Mouse (Mus musculus) left cerebral cortex, postnatal 10 days (tissue): ENCODE results near the gene Sdk1. TPM values are rescaled to one million over a fixed set of nuclear protein-coding genes. Genes with fewer than 3 reads are reported as not detected.

Experiments
- DNase-seq, 2 experiments: peaks; one replicate each; pipeline ENCODE4 v3.0.0; 2021 to 2022; ENCODE audit warnings: low spot score in 2 of 2, mixed read lengths in 1 of 2; ENCODE audit errors: extremely low spot score in 1 of 2
- intact Hi-C: fragments of 180-260 bp; cut with DNase I; formaldehyde crosslinking; loops from one replicate; pipeline ENCODE4 v1.15.1; 2025
- total RNA-seq, 2 experiments: library from RNA; stranded (reverse); gene quantifications; 2 replicates each; pipeline ENCODE4 v1.2.3; 2021

Gene Sdk1
- total RNA-seq, 2 experiments from 2014 or later: 13.0 to 15.3 TPM

DNA sequence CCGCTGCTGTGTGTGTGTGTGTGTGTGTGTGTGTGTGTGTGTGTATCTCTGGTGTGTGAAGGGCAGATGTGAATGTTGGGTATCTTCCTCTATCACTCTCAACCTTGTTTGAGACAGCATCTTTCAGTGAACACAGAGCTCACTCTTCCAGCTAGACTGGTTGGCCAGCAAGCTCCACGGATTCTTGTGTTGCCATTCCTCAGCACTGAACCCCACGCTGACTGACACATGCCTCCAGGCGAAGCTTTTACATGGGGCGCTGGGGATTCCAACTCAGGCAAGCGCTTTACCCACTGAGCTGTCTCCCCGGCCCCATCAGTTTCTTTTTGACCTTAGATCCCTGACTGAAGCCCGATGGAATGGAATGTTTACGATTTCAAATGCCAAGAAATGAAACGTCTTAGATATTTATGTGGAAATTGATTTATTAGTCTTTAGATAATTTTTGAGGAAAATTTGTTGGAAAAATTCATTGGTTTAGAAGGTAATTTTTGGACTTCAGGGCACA, 582.6 kb downstream of the Sdk1 start:
- intact Hi-C loops: no loop called here
- no peak for DNase-seq

- intact Hi-C loops: no loop called here
- DNase-seq: no peak
These were observed 583.6 kb downstream of the Sdk1 start for GRCm38 (mm10) chr5:141824739-141825379.

GRCm38 (mm10) chr5:141835566-141835965, 594.3 kb downstream of the Sdk1 start:
- intact Hi-C loops: no loop called here
- DNase-seq: no peak

GRCm38 (mm10) chr5:141836892-141837455, 595.7 kb downstream of the Sdk1 start:
- intact Hi-C loops: no loop called here
- DNase-seq: no peak

GRCm38 (mm10) chr5:141844701-141845100, 603.4 kb downstream of the Sdk1 start:
- no peak for DNase-seq
- intact Hi-C loops: no loop called here

DNA sequence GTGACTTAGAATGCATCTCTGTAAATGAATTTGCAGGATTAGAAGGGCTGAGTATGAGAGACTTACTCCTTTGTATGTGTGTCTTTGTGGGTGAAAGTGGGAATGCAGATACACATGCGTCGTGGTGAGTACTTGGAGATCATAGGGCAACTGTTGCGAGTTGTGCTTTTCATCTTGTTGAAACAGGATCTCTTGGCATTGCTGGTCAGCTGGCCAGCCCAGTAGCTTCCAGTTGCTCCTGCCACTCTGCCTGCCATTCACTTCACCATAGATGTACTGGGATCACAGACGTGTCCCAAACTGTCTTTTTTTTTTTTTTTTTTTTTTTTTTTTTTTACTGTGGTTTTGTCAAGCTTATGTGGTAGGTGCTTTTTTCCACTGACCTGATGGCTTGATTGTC, 606.4 kb downstream of the Sdk1 start:
- intact Hi-C loops: no loop called here
- no peak for DNase-seq

GRCm38 (mm10) chr5:141852175-141852574, 610.9 kb downstream of the Sdk1 start:
- no peak for DNase-seq
- intact Hi-C loops: no loop called here

- no peak for DNase-seq
- intact Hi-C loops: no loop called here
These were observed 615.2 kb downstream of the Sdk1 start for GRCm38 (mm10) chr5:141856447-141856846.

DNA sequence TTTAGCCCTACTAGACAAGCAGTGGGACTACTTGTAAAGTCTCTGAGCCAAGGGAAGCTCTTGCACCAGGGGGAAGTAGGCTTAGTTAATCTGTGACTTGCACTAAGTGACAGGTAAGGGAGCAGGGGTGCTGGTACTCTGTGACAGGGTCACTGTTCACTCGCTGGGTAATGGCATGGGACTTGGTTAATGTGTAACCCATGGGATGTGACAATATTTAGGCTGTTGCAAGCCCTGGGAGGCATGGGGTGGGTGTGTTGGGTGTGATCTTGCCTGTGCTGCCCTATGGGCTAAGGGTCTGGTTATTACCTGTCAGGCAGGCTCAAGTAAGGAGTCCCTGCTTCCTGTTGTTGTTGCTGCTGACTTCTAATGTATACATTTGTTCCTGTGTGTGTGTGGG, 616.5 kb downstream of the Sdk1 start:
- DNase-seq: no peak
- intact Hi-C loops: no loop called here

DNA sequence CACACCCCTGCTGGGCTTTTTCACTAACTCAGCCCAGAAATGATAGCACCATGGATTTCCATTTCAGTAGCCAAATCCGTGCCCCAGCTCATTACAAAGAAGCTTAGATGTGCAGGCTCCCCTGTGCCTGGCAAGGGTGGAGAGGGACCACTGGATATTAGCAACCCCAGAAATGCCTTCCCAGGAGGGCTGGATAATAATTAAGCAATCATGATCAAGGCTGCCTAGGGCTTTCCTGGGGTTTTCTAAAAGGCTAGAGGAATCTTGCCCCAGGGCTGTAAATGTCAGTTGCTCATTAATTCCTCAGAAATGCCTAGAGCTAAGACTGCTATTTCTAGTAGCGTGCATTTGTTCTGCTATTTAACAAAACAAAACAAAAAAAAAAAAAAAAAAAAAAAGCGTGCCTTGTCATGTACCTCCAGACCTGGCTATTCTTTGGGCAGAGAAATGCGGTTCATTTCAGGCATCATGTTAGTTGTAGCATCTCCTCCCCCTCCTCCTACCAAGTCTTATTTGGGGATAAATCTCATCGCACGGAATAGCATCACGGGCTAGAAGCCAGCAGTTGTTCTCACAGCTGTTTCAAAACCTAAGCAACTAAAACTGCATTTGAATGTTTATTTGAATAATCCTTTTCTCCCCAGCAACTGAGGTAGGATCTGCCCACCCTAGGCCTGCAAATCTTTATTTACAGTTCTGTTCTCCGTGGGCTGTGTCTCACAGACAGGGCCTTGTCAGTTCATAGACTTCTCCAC, 617.3 kb downstream of the Sdk1 start:
- no peak for DNase-seq
- intact Hi-C loops: no loop called here

DNA sequence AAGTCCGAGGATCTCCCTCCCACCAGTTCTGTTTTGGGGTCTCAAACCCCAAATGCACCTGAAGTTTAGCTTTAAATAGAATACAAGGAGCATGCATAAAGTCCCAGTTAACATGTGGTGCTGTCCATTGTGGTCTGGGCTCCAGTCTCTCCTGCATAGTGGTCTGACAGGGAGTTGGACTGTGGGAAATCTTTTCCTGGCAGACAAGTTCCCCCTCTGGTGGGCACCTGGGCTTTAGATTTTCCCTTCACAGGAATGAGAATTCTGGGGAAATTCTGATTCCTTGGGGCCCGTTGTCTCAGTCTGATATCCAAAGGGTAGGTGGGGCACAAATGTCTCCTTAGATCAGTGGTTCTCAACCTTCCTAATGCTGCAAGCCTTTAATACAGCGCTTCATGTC, 624.8 kb downstream of the Sdk1 start:
- intact Hi-C loops: no loop called here
- DNase-seq: no peak

- DNase-seq: no peak
- intact Hi-C loops: no loop called here
These were observed 632.5 kb downstream of the Sdk1 start for GRCm38 (mm10) chr5:141873751-141874150.

GRCm38 (mm10) chr5:141880661-141881060, 639.4 kb downstream of the Sdk1 start:
- no peak for DNase-seq
- intact Hi-C loops: no loop called here

DNA sequence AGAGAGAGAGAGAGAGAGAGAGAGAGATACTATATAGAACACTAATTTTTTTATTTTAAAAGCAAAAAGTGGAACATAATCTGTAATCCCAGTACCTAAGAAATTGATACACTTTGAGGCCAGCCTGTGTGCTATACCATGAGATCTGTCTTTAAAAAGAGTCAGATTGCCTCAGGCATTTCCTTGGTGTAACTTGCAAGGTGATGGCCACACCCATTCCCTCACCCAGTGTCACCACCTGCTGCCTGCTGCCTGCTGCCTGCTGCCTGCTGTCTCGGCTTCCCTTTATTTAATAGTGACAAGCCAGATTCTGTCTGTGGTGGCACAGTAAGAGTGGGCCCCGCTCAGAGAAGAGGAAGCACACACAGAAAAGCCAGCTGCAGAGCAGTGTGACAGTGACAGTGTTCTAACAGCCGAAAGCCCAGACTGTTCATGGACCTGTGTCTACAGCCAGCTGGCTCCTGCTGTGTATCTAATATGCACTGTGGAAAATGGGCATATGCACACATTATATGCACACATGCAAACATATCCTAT, 642.9 kb downstream of the Sdk1 start:
- no peak for DNase-seq

GRCm38 (mm10) chr5:141886006-141886405, 644.7 kb downstream of the Sdk1 start:
- intact Hi-C loops: no loop called here
- peak in 1 of 2 experiments; percentile 17 for DNase-seq

More for the DNA sequence above, 642.9 kb downstream of the Sdk1 start:
- intact Hi-C loops: no loop called here

- no peak for DNase-seq
- intact Hi-C loops: no loop called here
These were observed 648.5 kb downstream of the Sdk1 start for GRCm38 (mm10) chr5:141889766-141890165.

- no peak for DNase-seq
- intact Hi-C loops: no loop called here
These were observed 655.1 kb downstream of the Sdk1 start for GRCm38 (mm10) chr5:141896402-141896801.

DNA sequence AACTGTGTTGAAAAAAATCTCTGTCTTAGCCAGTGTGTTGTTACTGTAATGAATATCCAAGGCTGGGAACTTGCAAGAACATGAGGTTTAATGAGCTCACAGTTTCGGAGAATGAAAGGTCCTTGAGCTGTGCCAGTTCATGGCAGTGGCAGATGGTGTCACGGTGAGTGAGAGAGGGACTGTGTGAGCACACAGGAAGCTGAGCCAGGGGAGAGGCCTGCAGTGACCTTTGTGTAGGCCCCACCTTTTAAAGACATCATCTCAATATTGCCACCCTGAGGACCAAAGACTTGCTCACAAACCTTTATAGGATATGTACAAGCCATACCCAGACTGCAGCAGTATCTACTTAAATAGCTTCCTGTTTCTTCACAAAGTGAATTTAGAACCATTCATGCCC, 656.2 kb downstream of the Sdk1 start:
- intact Hi-C loops: no loop called here
- no peak for DNase-seq

- intact Hi-C loops: no loop called here
- no peak for DNase-seq
These were observed 658.5 kb downstream of the Sdk1 start for GRCm38 (mm10) chr5:141899751-141900150.
